Mouse (Mus musculus): Measurements from ENCODE around the gene Phf21a. TPM values are rescaled to one million over a fixed set of nuclear protein-coding genes. Genes with fewer than 3 reads are reported as not detected.

Phf21a gene
- polyA plus RNA-seq, 1 experiment from 2014 or later: 17.9 TPM

DNA sequence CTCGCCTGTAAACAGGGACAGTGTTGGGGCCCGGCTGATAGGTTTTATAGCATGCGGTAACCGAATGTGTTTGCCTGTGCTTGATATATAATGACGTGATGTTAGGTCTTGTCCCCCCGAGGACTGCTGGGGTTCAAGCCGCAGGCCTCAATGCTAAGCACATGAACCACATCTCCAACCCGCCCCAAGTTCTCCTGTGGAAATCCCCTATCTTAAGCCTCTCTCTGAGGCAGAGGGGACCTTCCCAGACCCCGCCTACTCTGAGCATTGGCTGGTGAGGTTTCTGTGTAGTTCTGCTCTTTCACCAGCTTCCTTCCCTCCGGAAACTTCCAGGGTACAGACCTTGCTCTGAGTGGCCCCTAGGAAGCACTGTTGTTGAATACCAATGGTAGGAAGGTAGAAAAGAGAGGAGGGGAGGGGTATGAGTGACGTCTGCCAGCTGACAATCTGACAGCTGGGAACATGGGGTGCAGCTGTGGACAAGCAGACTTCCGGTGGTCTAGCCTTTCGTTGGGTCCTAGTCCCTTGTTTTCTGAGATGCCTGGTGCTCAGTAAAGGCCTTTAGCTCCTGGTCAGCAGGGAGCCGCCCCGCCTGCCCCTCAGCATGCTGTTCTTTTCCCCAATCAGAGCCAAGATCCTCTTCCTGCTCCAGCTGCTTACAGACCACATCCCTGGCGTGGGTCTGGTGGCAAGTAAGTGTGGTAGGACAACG, 287.0 kb downstream of the Phf21a start:
- H3K36me3 ChIP-seq (ENCODE audit: control insufficient read depth, insufficient read depth, low read length): peaks cover 17% of the 10 kb centered on the region; the same call in 1 of the 2 replicates
- no peak for ATAC-seq
- H3K27me3 ChIP-seq (replicated peaks; ENCODE audit: control insufficient read depth, insufficient read depth, low read length): no peaks in the 10 kb centered on the region
- H3K4me1 ChIP-seq (ENCODE audit: control insufficient read depth, insufficient read depth, low read length): peaks cover 8% of the 10 kb centered on the region
- H3K4me3 ChIP-seq (ENCODE audit: low read length): no peak overlapping the region
- no peak overlapping the region for H3K9ac ChIP-seq (ENCODE audit: low read depth, low read length)
- no peak overlapping the region for H3K27ac ChIP-seq (ENCODE audit: low read length)
- H3K9me3 ChIP-seq (ENCODE audit: control insufficient read depth, low read length): no peaks in the 10 kb centered on the region
- 77% methylated on average over 17 of the region's 17 CpGs for WGBS
- no peak overlapping the region for H3K4me2 ChIP-seq (ENCODE audit: low read depth, low read length)

DNA sequence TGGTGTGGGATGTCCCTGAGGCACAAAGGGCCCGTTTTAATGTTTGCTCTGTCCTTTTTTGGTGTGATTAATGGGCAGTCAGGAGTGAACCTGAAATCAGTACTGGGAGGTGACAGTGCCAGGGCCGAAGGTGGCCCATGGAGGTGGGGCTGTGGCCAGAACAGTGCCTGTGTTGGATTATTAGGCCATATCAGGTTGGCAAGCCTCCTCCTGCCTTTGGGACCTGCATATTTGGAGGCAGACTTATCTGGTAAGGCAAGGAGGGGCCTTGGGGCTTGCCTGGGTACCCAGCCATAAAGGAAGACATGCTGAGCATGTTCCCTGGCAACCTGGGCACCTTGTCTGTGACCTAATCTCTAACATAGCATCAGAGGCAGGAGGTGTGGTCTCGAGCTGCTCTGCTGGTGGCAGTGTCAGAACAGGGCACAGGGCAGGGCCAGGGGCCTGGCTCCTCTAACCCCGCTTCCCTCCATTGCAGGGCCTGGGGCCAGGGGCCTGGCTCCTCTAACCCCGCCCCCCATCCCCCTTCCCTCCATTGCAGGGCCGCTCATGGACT, 287.7 kb downstream of the Phf21a start:
- Histone ChIP-seq H3K4me1 (ENCODE audit: control insufficient read depth, insufficient read depth, low read length) (peaks cover 8% of the 10 kb centered on the region), H3K9ac (ENCODE audit: low read depth, low read length) (no peak overlapping the region), H3K27me3 (replicated peaks; ENCODE audit: control insufficient read depth, insufficient read depth, low read length) (no peaks in the 10 kb centered on the region), H3K27ac (ENCODE audit: low read length) (no peak overlapping the region), H3K4me3 (ENCODE audit: low read length) (no peak overlapping the region), H3K9me3 (ENCODE audit: control insufficient read depth, low read length) (no peaks in the 10 kb centered on the region), H3K36me3 (ENCODE audit: control insufficient read depth, insufficient read depth, low read length) (peaks cover 17% of the 10 kb centered on the region; the same call in 1 of the 2 replicates), H3K4me2 (ENCODE audit: low read depth, low read length) (no peak overlapping the region)
- WGBS: 65% methylated on average over 6 of the region's 6 CpGs
- no peak for ATAC-seq

DNA sequence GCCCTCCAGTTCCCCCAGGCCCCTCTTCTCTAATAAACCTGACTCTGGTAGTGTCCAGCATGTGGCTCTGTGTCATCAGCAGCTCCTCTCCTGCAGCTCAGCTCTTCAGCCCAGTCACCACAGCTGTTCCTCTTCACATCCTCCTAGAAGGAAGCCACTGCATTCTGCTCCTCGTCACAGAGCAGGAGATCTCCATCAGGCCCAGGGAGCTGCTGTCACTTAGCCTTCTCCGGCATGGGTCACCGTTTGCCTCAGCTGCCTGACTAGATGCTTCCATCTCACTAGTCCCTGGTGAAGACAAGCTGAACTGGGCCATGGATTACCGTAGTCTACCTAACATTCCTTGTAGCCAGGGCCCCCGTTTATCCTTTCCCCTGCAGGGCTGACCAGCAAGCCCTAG, 288.2 kb downstream of the Phf21a start:
- ATAC-seq: no peak
- WGBS: 74% methylated on average over 5 of the region's 5 CpGs
- no peak overlapping the region for H3K4me3 ChIP-seq (ENCODE audit: low read length)
- no peaks in the 10 kb centered on the region for H3K27me3 ChIP-seq (replicated peaks; ENCODE audit: control insufficient read depth, insufficient read depth, low read length)
- no peaks in the 10 kb centered on the region for H3K9me3 ChIP-seq (ENCODE audit: control insufficient read depth, low read length)
- H3K4me1 ChIP-seq (ENCODE audit: control insufficient read depth, insufficient read depth, low read length): peaks cover 4% of the 10 kb centered on the region
- H3K27ac ChIP-seq (ENCODE audit: low read length): no peak overlapping the region
- H3K36me3 ChIP-seq (ENCODE audit: control insufficient read depth, insufficient read depth, low read length): peaks cover 18% of the 10 kb centered on the region; the same call in 1 of the 2 replicates
- no peak overlapping the region for H3K9ac ChIP-seq (ENCODE audit: low read depth, low read length)
- no peak overlapping the region for H3K4me2 ChIP-seq (ENCODE audit: low read depth, low read length)

DNA sequence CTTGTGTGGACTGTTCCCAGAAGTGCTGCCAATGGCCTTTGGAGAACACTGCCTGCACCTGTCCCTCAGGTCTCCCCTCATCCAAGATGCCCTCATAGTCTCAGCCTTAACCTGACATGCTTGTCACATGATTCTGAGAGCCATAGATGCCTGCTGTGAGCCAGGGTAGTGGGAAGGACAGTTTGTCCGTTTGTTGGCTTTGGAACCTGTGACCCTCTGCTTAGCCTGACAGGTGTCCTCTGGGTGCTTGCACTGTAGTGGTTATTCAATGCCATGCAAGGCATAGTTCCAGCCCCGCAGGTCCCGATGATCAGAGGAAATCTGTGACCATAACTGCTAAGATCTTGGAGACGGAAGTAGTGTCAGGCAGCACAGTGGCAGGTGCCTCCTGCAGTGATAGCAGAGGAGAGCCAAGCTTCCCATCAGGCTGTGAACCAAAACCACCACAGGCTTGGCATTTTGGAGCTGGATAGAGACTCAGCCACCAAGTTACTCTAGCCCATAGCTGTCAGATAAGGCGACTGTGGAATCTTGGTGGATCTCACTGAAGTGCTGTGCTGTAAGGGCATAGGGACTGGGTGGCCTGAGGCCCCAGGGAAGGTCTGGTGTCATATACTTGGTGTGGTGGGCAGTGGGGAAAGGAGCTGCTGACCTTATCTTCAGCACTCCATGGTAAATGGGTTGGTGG, 289.1 kb downstream of the Phf21a start, which contains the start of gene 1700029I15Rik:
TSS of gene 1700029I15Rik (plus strand) at position 638 of the 688 bp plus-strand sequence.
- no peak for ATAC-seq
- Histone ChIP-seq H3K9ac (ENCODE audit: low read depth, low read length) (no peak within 1 kb of the TSS), H3K4me1 (ENCODE audit: control insufficient read depth, insufficient read depth, low read length) (no peaks in the 10 kb centered on the region), H3K27ac (ENCODE audit: low read length) (no peak within 1 kb of the TSS), H3K4me2 (ENCODE audit: low read depth, low read length) (no peak within 1 kb of the TSS), H3K9me3 (ENCODE audit: control insufficient read depth, low read length) (no peaks in the 10 kb centered on the region), H3K36me3 (ENCODE audit: control insufficient read depth, insufficient read depth, low read length) (peaks cover 20% of the 10 kb centered on the region; the same call in 1 of the 2 replicates), H3K27me3 (replicated peaks; ENCODE audit: control insufficient read depth, insufficient read depth, low read length) (no peaks in the 10 kb centered on the region), H3K4me3 (ENCODE audit: low read length) (no peak within 1 kb of the TSS)
- WGBS: 85% methylated on average over 5 of the region's 5 CpGs

DNA sequence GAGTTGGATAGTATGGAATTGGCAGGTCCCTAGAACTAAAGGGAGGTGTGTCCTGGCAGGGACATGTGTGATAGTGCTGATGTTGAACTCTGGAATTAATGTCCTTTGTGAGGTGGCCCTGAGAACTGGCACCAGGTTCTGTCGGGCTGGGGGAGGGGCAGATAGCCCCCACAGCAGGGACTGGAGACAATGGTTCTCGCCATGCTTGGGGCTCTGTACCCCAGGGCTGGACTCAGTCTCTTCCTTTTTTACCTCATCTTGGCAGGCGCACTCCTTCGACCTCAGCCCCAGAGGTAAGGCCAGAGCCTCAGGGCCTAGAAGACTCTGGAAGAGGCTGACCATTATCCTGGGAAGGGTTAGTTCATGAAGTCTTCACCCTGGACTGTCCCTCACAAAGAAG, 289.8 kb downstream of the Phf21a start:
- Histone ChIP-seq H3K36me3 (ENCODE audit: control insufficient read depth, insufficient read depth, low read length) (peaks cover 17% of the 10 kb centered on the region; the same call in 1 of the 2 replicates), H3K4me3 (ENCODE audit: low read length) (no peak overlapping the region), H3K9me3 (ENCODE audit: control insufficient read depth, low read length) (no peaks in the 10 kb centered on the region), H3K27me3 (replicated peaks; ENCODE audit: control insufficient read depth, insufficient read depth, low read length) (no peaks in the 10 kb centered on the region), H3K4me1 (ENCODE audit: control insufficient read depth, insufficient read depth, low read length) (peaks cover 4% of the 10 kb centered on the region; the same call in 1 of the 2 replicates), H3K9ac (ENCODE audit: low read depth, low read length) (no peak overlapping the region), H3K4me2 (ENCODE audit: low read depth, low read length) (no peak overlapping the region), H3K27ac (ENCODE audit: low read length) (no peak overlapping the region)
- ATAC-seq: no peak
- WGBS: 84% methylated on average over 4 of the region's 4 CpGs

DNA sequence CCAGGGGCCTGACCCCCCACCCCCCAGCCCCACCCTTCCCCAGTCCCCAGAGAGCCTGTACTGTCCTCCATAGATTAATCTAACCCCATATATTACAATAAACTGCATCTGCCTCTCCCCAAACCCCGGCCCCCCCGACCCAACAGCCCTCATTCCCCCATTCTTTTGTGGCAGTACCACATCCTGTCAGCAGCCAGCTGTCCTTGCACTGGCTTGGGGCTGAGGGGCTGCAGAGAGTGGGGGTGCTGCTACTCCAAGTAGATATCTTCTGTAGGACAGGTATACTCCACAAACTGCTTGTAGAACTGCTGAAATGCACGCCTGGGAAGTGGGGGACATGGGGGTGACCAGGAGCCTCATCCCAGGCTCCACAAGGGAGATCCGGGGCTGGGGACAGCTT, 291.2 kb downstream of the Phf21a start:
- Histone ChIP-seq H3K9me3 (ENCODE audit: control insufficient read depth, low read length) (no peaks in the 10 kb centered on the region), H3K27me3 (replicated peaks; ENCODE audit: control insufficient read depth, insufficient read depth, low read length) (no peaks in the 10 kb centered on the region), H3K4me3 (ENCODE audit: low read length) (no peak overlapping the region), H3K4me1 (ENCODE audit: control insufficient read depth, insufficient read depth, low read length) (peaks cover 12% of the 10 kb centered on the region), H3K9ac (ENCODE audit: low read depth, low read length) (no peak overlapping the region), H3K27ac (ENCODE audit: low read length) (no peak overlapping the region), H3K4me2 (ENCODE audit: low read depth, low read length) (no peak overlapping the region), H3K36me3 (ENCODE audit: control insufficient read depth, insufficient read depth, low read length) (peaks cover 7% of the 10 kb centered on the region; the same call in 1 of the 2 replicates)
- ATAC-seq: no peak
- 71% methylated on average over 4 of the region's 4 CpGs for WGBS

DNA sequence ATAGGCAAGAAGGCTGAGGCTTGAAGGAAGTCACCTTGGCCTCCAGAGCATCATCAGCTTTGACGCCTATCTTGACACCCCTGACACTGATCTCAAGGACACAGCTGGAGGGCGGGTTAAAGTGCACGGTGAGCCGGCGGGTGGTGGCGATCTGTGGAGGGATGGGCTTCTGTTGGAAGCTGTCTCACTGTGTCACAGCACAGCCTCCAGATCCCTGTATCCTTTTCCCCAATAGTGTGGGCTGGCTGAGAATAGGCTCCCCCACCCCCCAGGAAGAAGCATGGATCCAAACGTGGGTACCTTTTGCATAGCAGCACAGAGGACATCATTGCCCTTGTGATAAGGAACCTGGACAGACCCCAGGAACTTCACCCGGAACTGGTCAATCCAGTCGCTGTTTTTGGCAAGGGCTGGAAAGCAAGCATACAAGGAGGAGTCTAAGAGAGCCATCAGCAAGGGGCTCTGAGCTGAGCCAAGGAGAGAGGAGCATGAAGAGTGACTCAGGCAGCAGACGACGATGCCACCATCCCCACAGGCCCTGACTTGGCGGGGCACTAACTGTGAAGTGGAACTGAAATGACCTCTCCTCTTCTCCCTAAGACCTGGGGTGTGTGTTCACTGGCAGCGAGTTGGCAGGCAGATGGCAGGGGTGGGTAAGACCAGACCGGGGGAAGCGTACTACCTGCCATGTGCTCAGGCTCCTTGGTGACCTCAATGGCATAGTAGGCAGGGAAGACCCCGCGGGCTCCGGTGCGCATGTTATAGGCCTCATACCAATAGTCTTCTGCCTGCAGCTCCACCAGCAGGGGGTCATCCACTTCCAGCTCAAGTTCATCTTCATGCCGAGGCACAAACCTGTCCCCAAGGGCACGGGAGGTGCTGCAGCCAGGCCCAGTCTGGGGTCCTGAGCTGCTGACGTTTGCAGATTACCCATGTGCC, 292.5 kb downstream of the Phf21a start:
- no peaks in the 10 kb centered on the region for H3K9me3 ChIP-seq (ENCODE audit: control insufficient read depth, low read length)
- H3K4me3 ChIP-seq (ENCODE audit: low read length): no peak overlapping the region
- 83% methylated on average over 22 of the region's 22 CpGs for WGBS
- H3K4me1 ChIP-seq (ENCODE audit: control insufficient read depth, insufficient read depth, low read length): peaks cover 16% of the 10 kb centered on the region
- H3K36me3 ChIP-seq (ENCODE audit: control insufficient read depth, insufficient read depth, low read length): 0 out of 2 replicates have a peak, but pooled peaks cover 3% of the 10 kb centered on the region
- ATAC-seq: no peak
- H3K27ac ChIP-seq (ENCODE audit: low read length): no peak overlapping the region
- H3K4me2 ChIP-seq (ENCODE audit: low read depth, low read length): no peak overlapping the region
- no peak overlapping the region for H3K9ac ChIP-seq (ENCODE audit: low read depth, low read length)
- no peaks in the 10 kb centered on the region for H3K27me3 ChIP-seq (replicated peaks; ENCODE audit: control insufficient read depth, insufficient read depth, low read length)

DNA sequence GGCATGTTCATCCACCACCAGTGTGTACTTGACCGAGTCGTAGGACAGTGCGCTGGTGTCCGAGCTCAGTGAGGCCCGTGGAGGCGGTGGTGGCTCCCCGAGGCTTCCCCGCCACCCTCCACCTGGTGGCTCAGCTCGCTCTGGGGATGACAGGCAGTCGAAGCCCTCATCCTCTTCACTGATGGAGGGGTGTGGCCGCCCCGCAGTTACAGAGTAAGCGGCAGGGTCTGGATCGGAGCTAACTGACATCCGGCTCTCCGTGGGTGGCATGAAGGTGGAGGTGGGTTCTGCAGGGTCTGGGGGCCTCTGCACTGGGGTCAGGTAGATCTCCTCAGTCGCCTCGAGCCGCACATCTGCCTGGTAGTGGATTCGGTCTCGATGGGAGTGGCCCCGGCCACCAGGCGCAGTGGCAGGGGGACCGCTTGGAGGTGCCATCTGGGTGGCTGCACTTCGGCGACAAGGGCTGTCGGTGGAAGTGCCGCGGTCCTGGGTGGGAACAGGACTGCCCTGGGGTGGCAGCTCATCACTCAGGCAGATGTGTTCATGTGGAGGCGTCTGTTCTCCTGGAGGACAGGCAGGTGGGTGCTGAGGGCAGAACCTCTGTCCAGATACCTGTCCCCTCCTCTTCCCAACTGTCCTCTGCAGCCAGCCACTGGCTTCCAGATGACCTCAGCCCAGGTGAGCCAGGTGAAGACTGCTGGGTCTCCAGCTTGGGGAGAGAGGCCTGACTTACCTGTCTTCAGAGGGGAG, 294.1 kb downstream of the Phf21a start:
- WGBS: 91% methylated on average over 30 of the region's 30 CpGs
- Histone ChIP-seq H3K36me3 (ENCODE audit: control insufficient read depth, insufficient read depth, low read length) (0 out of 2 replicates have a peak, but pooled peaks cover 3% of the 10 kb centered on the region), H3K4me3 (ENCODE audit: low read length) (no peak overlapping the region), H3K4me2 (ENCODE audit: low read depth, low read length) (no peak overlapping the region), H3K27ac (ENCODE audit: low read length) (no peak overlapping the region), H3K27me3 (replicated peaks; ENCODE audit: control insufficient read depth, insufficient read depth, low read length) (no peaks in the 10 kb centered on the region), H3K4me1 (ENCODE audit: control insufficient read depth, insufficient read depth, low read length) (peaks cover 25% of the 10 kb centered on the region), H3K9me3 (ENCODE audit: control insufficient read depth, low read length) (no peaks in the 10 kb centered on the region), H3K9ac (ENCODE audit: low read depth, low read length) (no peak overlapping the region)
- no peak for ATAC-seq

Data from intestine, embryonic 16.5 days (tissue).